Mouse (Mus musculus) olfactory bulb, adult 2 months (tissue): Measurements from ENCODE around the gene Gm10715. TPM values are rescaled to one million over a fixed set of nuclear protein-coding genes. Genes with fewer than 3 reads are reported as not detected.
"Not testable (repeated sequence)": the region's sequence is repeated elsewhere in the genome, so short reads cannot be mapped to it uniquely, and the experiment has no call there.

Source experiments
- H3K27ac ChIP-seq: fragments of 200-500 bp; 2 replicates; pipeline ENCODE4 v1.5.1; 2012; ENCODE audit warnings: low read depth, low read length; ENCODE audit not compliant: insufficient read depth
- H3K4me1 ChIP-seq: fragments of 200-500 bp; 2 replicates; pipeline ENCODE4 v1.6.1; 2012; ENCODE audit warnings: low read length; ENCODE audit not compliant: control insufficient read depth, insufficient read depth
- H3K4me3 ChIP-seq: fragments of 200-500 bp; 2 replicates; pipeline ENCODE4 v1.5.1; 2012; ENCODE audit warnings: mild to moderate bottlenecking, low read depth, low read length, moderate library complexity; ENCODE audit not compliant: insufficient read depth
- WGBS: fragments of 180-500 bp; shearing (Covaris S2); methylation state at CpG from one replicate; pipeline ENCODE4 v1.1.7; 2018; 5-methylcytosine and 5-hydroxymethylcytosine counted together
- polyA plus RNA-seq: library from polyadenylated mRNA; stranded (reverse); fragments of >200 nt; gene quantifications from 2 replicates; pipeline ENCODE4 v1.2.4, GENCODE M21; 2012; ENCODE audit warnings: low replicate concordance; ENCODE audit not compliant: missing spikeins, insufficient read depth, insufficient read length

Gm10715 gene
- polyA plus RNA-seq, 1 experiment, result not detected

- not testable (repeated sequence) for H3K27ac ChIP-seq, H3K4me1 ChIP-seq, H3K4me3 ChIP-seq
- 66% methylated on average over 4 of the region's 4 CpGs for WGBS
Measured at GRCm38 (mm10) chr9:3038161-3038560, 1.5 kb downstream of the Gm10715 start.

Other genes starting within 250 kb of the Gm10715 start
- gene Gm10722, start 36.0 kb upstream of the Gm10715 start, polyA plus RNA-seq, result not detected in 2 replicates
- not detected in 2 replicates for gene Gm11168, start 33.5 kb upstream of the Gm10715 start, polyA plus RNA-seq
- gene Gm10721, start 23.7 kb upstream of the Gm10715 start, polyA plus RNA-seq, result not detected in 2 replicates
- not detected in 2 replicates for gene Gm10720, start 21.2 kb upstream of the Gm10715 start, polyA plus RNA-seq
- gene Gm10719, start 19.5 kb upstream of the Gm10715 start, polyA plus RNA-seq, result not detected in 2 replicates
- not detected in 2 replicates for gene Gm10718, start 13.3 kb upstream of the Gm10715 start, polyA plus RNA-seq
- not detected in 2 replicates for gene Gm10717, start 11.5 kb upstream of the Gm10715 start, polyA plus RNA-seq
- not detected in 2 replicates for gene Gm17535, start 2.3 kb upstream of the Gm10715 start, polyA plus RNA-seq